Mouse (Mus musculus): Measurements from ENCODE around the gene Zfp523. TPM values are rescaled to one million over a fixed set of nuclear protein-coding genes. Genes with fewer than 3 reads are reported as not detected.

Zfp523 gene
- total RNA-seq, 1 experiment from 2014 or later = 12.9 TPM

DNA sequence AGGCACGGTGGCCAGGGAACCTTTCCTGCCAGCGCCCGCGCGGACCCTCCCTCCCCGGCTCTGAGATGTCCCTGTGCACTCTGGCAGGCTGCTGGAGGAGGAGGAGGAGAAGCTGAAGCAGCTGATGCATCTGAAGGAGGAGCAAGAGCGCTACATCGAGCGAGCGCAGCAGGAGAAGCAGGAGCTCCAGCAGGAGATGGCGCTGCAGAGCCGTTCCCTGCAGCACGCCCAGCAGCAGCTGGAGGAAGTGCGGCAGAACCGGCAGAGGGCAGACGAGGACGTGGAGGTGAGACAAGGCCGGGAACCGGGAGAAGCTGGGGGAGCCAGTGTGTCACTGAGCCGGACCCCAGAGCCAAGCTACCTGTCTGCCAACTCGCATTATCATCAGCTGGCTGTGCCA lies 49.1 kb downstream of the Zfp523 start:
- peak; percentile 64 to 76 for ATAC-seq (replicated peaks in 1 of 2; ENCODE audit: insufficient read depth in 1 of 2, low FRiP score in 2 of 2, low TSS enrichment in 1 of 2, low read depth in 1 of 2, poor library complexity in 2 of 2, severe bottlenecking in 2 of 2)

DNA sequence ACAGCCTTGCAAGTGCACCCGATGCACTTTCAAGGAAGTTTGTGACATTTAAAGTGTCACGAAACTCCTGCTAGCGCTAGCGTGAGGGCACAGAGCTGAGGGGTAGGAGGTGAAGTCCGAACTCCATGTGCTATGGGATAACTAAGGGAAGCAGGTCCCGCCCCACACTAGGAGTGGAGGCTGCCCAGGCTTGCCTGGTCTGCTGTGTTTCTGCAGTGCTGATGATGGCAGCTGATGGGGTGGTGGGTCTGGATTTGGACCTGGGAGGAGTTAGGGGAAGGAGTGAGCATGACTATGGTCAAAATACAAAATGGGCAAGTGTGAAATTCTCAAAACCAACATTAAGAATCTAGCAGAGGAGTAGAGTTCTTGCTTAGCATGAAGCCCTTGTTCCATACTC lies 53.6 kb downstream of the Zfp523 start:
- no peak for ATAC-seq (replicated peaks in 1 of 2; ENCODE audit: insufficient read depth in 1 of 2, low FRiP score in 2 of 2, low TSS enrichment in 1 of 2, low read depth in 1 of 2, poor library complexity in 2 of 2, severe bottlenecking in 2 of 2)

DNA sequence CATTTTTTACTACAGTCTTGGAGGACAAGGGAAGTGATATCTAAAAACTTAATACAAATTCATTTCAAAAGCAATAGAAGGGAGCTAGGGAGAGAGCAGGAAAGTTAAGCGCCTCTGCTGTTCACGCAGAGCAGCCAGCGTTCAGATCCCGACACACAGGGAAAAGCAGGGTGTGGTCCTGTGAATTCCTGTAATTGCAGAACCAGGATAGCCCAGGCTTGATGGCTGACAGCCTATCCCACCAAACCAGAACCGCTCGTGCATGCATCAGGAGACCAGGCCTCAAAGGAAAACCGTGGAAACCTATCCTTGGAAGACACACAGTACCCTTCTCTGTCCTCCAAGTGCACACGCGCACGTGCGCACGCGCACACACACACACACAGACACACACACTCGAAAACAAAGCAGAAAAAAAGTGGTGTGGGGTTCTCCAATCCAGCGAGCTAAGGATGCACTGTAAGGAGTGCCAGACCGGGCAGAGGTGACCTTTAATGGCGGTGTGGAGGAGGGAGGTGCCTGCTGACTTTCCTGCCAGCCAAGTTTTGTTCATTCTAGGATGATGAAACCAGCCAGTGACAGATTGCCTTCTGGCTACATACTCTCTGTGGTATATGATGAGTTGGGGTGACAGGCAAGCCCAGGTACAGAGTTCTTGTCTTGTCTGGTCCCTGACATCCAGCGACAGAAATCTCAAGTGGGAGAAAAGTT lies 54.3 kb downstream of the Zfp523 start:
- no peak for ATAC-seq (replicated peaks in 1 of 2; ENCODE audit: insufficient read depth in 1 of 2, low FRiP score in 2 of 2, low TSS enrichment in 1 of 2, low read depth in 1 of 2, poor library complexity in 2 of 2, severe bottlenecking in 2 of 2)

DNA sequence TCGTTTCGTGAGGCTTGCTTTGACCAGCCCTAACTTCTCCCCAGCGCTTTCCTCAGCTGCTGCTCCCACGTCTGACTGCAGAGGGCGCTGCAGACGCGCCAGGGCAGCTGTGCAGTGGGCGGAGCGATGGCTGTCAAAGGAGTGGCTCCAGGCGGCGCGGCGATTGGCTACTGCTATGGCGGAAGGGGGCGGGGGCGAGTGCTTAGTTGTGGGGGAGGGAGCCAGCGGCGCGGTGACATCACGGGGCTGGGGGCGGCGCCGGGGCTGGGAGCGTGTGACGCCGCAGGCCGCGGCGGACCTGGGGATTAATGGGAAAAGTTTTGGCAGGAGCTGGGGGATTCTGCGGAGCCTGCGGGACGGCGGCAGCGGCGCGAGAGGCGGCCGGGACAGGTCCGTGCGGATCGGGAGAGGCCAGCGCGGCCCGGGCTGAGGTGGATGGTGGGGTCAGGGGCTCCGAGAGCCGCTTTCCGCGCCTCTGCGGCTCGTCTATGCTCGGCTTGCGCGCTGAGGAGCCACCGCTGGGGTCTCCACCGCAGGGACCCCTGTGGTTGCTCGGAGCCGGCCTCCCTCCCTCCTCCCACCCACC lies 55.6 kb downstream of the Zfp523 start, which contains the start of gene Ppard:
Ppard (plus strand) TSS at position 226 of the 586 bp plus-strand sequence.
- ATAC-seq (replicated peaks in 1 of 2; ENCODE audit: insufficient read depth in 1 of 2, low FRiP score in 2 of 2, low TSS enrichment in 1 of 2, low read depth in 1 of 2, poor library complexity in 2 of 2, severe bottlenecking in 2 of 2) = peak; percentile 92 to 94

DNA sequence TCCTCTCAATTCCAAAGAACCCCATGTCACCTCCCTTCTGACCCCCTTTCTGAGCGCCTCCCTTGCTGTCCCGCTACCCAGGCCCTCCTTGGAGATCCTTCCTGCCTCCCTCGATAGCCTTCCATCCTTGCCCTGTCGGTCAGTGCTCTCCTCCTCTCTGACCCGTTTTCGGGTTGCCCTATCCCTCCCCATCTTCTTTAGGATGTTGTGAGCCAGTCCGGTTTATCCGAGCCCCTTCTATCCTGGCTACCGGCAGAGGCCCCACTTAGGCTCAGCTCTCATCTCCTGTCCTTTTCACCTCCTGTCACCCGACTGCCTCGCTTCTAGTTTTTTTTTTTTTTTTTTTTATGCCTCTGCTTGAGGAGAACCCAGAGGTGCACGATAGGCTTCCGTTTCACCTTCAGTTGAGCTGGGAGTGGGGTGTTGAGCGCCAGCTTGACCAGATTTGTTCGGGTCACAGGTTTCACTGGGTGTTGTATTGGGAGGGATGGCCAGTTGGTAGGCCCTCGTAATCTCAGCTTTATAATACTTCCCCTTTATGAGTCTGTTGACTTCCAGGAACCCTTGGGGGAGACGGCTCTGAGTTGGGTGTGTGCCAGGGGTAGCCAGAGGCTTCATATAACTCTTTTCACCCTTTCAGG lies 56.3 kb downstream of the Zfp523 start:
- peak; percentile 27 to 39; a peak in 1 of 4 replicates for ATAC-seq (replicated peaks in 1 of 2; ENCODE audit: insufficient read depth in 1 of 2, low FRiP score in 2 of 2, low TSS enrichment in 1 of 2, low read depth in 1 of 2, poor library complexity in 2 of 2, severe bottlenecking in 2 of 2)

DNA sequence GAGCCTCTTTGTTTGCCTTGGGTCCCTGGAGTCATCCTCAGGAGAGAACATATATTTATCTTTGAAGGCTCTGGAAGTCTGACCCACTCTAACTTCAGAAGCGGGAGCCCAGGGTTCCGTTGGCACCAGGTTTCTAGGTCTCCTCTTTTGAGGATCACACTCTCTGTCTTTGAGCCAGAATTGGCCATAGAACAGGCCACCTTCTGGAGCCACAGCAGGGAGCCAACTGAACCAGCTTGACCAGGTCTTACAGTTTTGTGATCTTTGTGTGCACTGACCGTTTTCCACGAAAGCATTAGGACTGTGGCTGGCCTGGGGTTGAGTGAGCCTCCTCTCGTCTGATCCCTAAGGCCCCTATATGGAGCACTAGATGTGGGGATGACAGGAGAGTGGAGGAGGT lies 57.7 kb downstream of the Zfp523 start:
- no peak for ATAC-seq (replicated peaks in 1 of 2; ENCODE audit: insufficient read depth in 1 of 2, low FRiP score in 2 of 2, low TSS enrichment in 1 of 2, low read depth in 1 of 2, poor library complexity in 2 of 2, severe bottlenecking in 2 of 2)

DNA sequence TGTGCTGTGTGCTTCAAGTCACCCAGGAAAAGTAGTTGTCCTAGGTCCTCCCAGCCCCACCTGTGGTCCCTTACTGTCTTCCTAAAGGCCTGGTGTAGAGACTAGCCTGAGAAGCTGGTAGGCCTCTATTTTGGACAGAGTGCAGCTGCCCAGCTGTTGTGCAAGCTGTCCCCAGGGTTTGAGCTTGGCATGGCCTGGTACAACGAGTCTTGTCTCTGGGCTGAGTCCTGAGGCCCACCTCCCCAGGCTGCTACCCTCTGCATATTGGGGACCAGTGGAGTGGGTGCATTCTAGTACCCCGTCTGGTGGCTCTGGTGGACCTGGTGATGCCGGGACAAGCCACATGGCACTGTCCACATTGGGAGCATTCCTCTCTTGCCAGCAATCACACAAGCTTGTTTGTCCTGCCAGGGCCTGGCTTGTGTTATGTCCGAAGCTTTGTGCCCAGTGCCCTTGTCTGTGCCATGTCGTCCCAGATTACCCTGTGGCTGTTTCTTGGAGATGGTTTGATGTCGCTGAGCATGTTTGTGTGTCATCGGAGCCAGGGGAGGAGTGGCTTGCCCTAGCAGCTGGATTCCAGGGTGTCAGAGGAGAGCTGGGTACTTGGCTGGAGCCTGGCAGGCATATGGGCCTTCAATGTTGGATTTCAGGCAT lies 59.2 kb downstream of the Zfp523 start:
- ATAC-seq (replicated peaks in 1 of 2; ENCODE audit: insufficient read depth in 1 of 2, low FRiP score in 2 of 2, low TSS enrichment in 1 of 2, low read depth in 1 of 2, poor library complexity in 2 of 2, severe bottlenecking in 2 of 2) = no peak

DNA sequence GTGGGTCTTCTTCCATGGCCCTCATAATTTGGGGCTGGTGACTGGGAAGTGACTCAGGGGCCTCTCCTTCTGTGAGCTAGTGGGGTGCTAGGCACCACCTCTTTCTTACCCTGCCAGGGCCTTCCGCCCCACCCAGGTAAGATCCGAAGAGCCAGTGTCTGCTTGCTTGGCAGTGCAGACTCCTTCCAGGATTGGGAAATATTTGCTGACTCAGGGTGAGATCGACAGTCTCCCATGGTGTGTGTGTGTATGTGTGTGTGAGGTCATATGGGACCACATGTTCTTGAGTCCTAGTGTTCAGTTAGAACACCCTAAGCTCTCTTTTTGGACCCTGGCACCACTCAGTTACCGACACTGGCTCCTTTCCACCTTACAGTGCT lies 59.7 kb downstream of the Zfp523 start:
- ATAC-seq (replicated peaks in 1 of 2; ENCODE audit: insufficient read depth in 1 of 2, low FRiP score in 2 of 2, low TSS enrichment in 1 of 2, low read depth in 1 of 2, poor library complexity in 2 of 2, severe bottlenecking in 2 of 2) = no peak

DNA sequence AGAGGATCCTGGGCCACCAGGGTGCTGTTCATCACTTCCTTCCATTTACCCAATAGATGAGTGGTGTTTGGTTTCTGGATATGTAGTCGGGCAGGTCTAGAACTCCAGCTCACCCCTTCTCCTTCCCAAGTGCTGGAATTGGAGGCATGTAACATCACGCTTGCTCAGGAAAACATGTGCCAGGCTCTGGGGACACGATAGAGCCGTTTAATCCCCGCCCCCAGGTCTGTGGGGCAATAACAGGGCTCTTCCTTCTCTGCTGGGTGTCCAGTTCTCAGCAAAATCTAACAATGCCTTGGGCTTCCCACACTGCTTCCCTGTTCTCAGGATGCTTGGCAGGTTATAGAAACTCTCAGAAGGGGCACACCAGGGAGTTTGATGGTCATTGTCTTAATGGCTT lies 60.4 kb downstream of the Zfp523 start:
- no peak for ATAC-seq (replicated peaks in 1 of 2; ENCODE audit: insufficient read depth in 1 of 2, low FRiP score in 2 of 2, low TSS enrichment in 1 of 2, low read depth in 1 of 2, poor library complexity in 2 of 2, severe bottlenecking in 2 of 2)

DNA sequence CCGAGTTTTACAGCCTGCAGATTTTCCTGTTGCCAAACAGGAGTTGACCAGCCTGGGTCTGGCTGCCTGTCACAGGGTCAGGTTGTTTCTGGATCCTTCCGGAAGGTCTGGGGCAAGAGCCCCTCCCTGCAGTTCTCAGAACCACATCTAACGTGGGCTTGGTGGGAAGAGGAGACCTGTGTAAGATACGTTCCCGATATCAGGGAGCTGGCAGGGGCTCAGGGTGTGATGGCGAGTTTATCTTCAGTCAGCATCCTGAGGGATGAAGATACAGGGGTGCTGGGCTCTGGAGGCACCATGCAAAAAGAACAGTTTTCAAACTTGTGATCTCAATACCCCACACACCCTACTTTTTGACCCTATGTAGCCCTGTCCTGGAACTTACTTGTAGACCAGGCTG lies 60.9 kb downstream of the Zfp523 start:
- ATAC-seq (replicated peaks in 1 of 2; ENCODE audit: insufficient read depth in 1 of 2, low FRiP score in 2 of 2, low TSS enrichment in 1 of 2, low read depth in 1 of 2, poor library complexity in 2 of 2, severe bottlenecking in 2 of 2) = no peak

DNA sequence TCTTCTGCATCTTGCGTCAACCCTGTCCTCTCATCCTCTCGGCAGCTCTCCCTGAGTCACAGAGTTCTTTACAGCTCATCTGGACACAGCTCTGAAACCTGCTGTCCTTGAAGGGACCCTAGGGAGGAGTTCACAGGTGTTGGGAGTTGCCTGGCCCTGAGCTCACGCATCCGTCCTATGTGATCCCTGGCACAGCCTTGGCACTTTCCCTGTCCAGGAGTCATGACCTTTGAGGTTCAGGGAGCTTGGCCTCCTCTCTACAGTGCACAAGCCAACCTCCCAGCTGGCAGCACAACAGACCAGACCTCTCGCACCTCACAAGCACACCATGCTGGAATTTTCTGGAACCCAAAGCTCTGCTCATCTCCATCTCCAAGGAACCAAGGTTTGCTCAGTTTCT lies 63.9 kb downstream of the Zfp523 start:
- no peak for ATAC-seq (replicated peaks in 1 of 2; ENCODE audit: insufficient read depth in 1 of 2, low FRiP score in 2 of 2, low TSS enrichment in 1 of 2, low read depth in 1 of 2, poor library complexity in 2 of 2, severe bottlenecking in 2 of 2)

DNA sequence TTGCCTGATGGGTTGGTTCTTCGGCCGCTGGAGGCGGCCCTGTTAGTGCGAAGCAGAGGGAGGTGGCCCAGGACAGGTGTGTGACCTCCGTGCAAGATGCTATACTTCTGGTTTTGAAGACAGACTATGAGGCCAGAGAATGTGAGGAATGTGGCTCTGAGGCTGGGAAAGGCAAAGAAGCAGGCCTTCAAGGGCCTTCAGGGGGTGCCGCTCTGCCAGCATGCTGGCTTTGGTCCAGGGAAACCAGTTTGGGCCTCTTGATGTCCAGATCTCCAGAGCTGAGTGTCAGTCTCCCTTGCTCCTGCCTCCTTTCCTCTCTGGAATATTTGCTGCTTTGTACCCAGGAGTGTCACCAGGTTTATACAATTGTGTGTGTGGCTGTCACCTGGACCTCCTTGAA lies 65.4 kb downstream of the Zfp523 start:
- ATAC-seq (replicated peaks in 1 of 2; ENCODE audit: insufficient read depth in 1 of 2, low FRiP score in 2 of 2, low TSS enrichment in 1 of 2, low read depth in 1 of 2, poor library complexity in 2 of 2, severe bottlenecking in 2 of 2) = no peak

DNA sequence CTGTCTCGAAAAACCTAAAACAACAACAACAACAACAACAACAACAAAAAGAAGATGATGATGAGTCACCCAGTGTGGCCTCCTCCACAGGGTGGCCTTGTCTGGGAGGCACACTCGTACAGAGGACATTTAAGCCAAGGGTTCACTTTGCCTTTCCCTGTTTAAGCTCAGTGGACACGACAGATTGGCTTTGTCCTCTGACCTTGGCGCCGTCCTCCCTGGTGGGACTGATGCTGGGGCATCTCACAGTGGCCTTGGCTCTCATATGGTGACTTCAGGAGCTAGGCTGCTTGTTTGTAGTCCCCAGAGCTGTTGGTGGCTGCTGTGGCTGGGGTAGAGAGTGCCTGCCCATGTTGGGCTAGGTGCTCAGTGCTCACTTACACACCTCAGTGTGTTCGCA lies 67.3 kb downstream of the Zfp523 start:
- no peak for ATAC-seq (replicated peaks in 1 of 2; ENCODE audit: insufficient read depth in 1 of 2, low FRiP score in 2 of 2, low TSS enrichment in 1 of 2, low read depth in 1 of 2, poor library complexity in 2 of 2, severe bottlenecking in 2 of 2)

DNA sequence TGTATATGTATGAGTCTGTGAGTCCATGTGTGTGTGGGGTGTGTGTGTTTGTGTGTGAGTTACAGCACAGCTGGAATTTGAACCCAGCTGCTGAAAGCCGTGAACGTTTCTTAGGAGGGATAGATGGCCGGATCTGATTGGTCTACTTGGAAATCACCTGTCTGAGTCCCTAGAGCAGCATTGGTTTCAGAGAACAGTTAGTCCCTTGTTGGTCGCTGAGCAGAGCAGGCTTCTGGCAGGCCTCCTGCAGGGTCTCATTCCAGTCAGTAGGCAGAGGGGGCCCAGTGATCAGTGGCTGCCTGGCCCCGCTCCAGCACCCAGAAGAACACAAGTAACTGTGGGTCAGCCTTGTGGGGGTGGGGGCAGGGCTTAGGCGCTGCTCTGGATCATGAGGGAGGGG lies 67.8 kb downstream of the Zfp523 start:
- ATAC-seq (replicated peaks in 1 of 2; ENCODE audit: insufficient read depth in 1 of 2, low FRiP score in 2 of 2, low TSS enrichment in 1 of 2, low read depth in 1 of 2, poor library complexity in 2 of 2, severe bottlenecking in 2 of 2) = no peak

DNA sequence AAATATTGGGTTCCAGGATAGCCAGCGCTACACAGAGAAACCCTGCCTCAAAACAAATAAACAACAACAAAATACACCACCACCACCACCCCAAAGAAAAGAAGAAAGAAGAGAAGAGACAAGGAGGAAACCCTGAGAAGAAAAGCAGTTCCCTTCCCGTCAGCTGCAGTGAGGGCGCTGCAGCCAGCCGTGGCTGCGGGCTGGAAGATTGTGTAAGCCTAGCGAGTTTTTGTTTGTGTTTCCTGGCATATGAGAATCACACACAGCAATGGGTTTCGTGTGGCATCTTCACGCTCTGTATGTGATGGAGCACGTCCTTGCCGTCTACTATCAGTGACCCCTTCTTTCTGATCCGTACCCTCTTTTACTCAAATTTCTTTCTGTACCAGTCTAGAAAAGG lies 69.7 kb downstream of the Zfp523 start:
- no peak for ATAC-seq (replicated peaks in 1 of 2; ENCODE audit: insufficient read depth in 1 of 2, low FRiP score in 2 of 2, low TSS enrichment in 1 of 2, low read depth in 1 of 2, poor library complexity in 2 of 2, severe bottlenecking in 2 of 2)

DNA sequence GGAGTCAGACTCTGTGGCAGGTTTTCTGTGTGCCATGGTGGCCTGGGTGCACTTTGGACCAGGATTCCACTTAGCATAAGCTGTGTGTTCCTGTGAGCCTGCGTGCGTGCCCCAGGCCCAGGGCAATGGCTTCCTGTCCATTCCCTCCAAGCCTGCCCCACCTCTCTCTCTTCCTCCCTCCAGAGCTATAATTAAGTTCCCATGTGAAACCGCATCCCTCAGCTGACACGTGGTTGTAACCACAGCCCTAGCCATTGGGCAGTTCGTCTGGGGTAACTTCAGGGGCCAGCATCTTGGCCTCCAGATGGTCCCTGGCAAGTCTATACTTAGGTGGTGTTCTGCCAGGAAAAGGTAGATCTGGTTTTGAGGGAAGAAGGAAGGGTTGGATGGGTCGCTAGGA lies 70.7 kb downstream of the Zfp523 start:
- peak; percentile 84 for ATAC-seq (replicated peaks in 1 of 2; ENCODE audit: insufficient read depth in 1 of 2, low FRiP score in 2 of 2, low TSS enrichment in 1 of 2, low read depth in 1 of 2, poor library complexity in 2 of 2, severe bottlenecking in 2 of 2)

DNA sequence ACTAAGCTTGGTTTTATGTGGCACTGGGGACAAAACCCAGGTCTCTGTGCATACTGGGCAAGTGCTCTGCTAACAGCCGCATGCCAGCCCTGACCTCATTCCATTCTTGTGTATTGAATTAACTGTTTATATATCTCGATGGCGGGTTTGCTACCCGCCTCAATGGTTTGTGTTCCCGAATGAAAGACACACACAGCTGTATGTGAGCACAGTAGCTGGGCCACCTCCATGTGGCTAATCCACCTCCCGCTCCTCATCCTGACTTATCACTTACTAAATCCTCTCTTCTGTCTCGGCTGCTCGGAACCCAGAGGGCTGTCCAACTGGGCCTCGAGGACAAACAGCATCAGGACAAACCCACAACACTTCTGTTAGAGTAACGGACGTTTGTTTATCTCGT lies 72.1 kb downstream of the Zfp523 start:
- no peak for ATAC-seq (replicated peaks in 1 of 2; ENCODE audit: insufficient read depth in 1 of 2, low FRiP score in 2 of 2, low TSS enrichment in 1 of 2, low read depth in 1 of 2, poor library complexity in 2 of 2, severe bottlenecking in 2 of 2)

DNA sequence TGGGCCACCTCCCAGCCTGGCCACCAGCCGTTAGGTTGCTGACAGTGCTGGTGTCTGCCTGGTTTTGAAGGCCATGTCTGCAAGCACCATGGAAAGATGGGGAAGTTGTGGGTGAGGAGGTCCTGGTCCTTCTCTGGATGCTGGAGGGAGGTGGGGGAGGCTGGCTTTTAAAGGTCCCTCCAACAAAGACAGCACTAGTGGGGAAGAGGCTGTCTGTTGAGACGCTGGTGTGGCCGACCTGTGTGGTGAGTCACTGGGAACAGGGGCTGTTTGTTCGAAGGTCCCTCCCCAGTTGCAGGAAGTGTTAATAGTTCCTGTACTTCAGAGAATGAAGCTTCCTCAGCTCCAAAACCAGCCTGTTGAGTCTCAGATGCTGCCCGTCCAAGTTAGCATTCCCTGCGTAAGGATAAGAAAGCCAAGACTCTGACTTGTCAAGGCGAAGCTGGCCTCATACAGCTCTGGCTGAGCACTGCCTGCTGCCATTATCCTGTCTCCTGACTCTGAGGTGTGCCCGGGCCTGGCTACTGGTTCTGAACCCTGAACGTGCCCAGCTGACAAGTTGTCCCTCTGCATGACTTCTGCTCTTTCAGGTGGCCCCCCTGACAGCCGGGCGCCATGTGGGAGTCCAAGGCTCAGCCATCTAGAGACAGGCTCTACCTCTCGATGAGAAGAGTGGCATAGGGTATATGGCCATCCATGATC lies 74.8 kb downstream of the Zfp523 start:
- peak in 1 of 2 experiments; percentile 8; a peak in 1 of 4 replicates for ATAC-seq (replicated peaks in 1 of 2; ENCODE audit: insufficient read depth in 1 of 2, low FRiP score in 2 of 2, low TSS enrichment in 1 of 2, low read depth in 1 of 2, poor library complexity in 2 of 2, severe bottlenecking in 2 of 2)
